6 mouse cellular contexts compared by ENCODE assay signal in the genomic region with DNA sequence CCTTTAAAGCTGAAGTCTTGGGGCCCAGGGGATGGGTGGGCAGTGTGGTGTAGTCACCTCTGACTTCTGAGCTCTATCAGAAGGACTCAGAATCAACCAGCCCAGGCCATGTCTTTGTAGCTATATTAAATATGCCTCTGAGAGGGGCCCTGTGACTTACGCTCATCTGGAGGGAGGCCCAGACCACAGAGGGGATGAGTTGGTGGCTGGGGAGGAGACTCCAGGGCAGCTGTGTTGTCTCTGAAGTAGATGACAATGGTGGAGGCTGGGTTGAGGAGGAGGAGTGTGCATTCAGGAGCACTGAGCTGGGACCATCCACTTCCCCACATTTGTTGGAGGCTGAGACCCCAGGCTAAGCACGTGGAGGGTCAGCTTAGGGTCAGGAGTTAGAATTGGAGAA. TPM values are rescaled to one million over a fixed set of nuclear protein-coding genes. Genes with fewer than 3 reads are reported as not detected.
"Had no signal": no experiment of that assay in that cellular context is flagged by ENCODE, and none has a peak within 500 bp of the region (broad histone marks: within the 10 kb centered on the region; RNA-seq: fewer than 3 reads in every experiment).

No protein-coding gene starts in this region.

- H3K4me3 ChIP-seq: stomach, embryonic 15.5 days had no signal

- H3K9ac ChIP-seq: limb, embryonic 15.5 days; liver, embryonic 12.5 days; lung, embryonic 14.5 days; stomach, embryonic 15.5 days had no signal

- H3K36me3 ChIP-seq: liver, embryonic 12.5 days; stomach, embryonic 15.5 days had no signal

- H3K9me3 ChIP-seq: limb, embryonic 15.5 days; liver, embryonic 12.5 days; neural tube, embryonic 13.5 days; stomach, embryonic 15.5 days had no signal

- H3K27ac ChIP-seq: limb, embryonic 15.5 days; liver, embryonic 12.5 days; neural tube, embryonic 13.5 days; stomach, embryonic 15.5 days had no signal

RNA-seq across cellular contexts. Expression of gene Gm49601, which starts 7.9 kb away (rescaled TPM):
- total RNA-seq: megakaryocyte-erythroid progenitor cell, adult 5-6 weeks had no signal

RNA-seq across cellular contexts. Expression of gene Tbx1, which starts 27.8 kb away (rescaled TPM):
- total RNA-seq: megakaryocyte-erythroid progenitor cell, adult 5-6 weeks had no signal
- polyA plus RNA-seq: liver, embryonic 12.5 days had no signal
